Mouse (Mus musculus) liver, postnatal 0 days (tissue): ENCODE data around the gene Insr.
A peak's percentile ranks its signal among the peaks of the same experiment; 100 is the strongest.

Source experiments
- CTCF ChIP-seq: sonication (generic); IDR thresholded peaks from 2 replicates; pipeline ENCODE4 v1.5.1; 2016; ENCODE audit warnings: antibody characterized with exemption, low read depth
- EP300 ChIP-seq: IDR thresholded peaks from 2 replicates; pipeline ENCODE4 v1.6.1; 2016; ENCODE audit warnings: antibody characterized with exemption, low read depth, mild to moderate bottlenecking

DNA sequence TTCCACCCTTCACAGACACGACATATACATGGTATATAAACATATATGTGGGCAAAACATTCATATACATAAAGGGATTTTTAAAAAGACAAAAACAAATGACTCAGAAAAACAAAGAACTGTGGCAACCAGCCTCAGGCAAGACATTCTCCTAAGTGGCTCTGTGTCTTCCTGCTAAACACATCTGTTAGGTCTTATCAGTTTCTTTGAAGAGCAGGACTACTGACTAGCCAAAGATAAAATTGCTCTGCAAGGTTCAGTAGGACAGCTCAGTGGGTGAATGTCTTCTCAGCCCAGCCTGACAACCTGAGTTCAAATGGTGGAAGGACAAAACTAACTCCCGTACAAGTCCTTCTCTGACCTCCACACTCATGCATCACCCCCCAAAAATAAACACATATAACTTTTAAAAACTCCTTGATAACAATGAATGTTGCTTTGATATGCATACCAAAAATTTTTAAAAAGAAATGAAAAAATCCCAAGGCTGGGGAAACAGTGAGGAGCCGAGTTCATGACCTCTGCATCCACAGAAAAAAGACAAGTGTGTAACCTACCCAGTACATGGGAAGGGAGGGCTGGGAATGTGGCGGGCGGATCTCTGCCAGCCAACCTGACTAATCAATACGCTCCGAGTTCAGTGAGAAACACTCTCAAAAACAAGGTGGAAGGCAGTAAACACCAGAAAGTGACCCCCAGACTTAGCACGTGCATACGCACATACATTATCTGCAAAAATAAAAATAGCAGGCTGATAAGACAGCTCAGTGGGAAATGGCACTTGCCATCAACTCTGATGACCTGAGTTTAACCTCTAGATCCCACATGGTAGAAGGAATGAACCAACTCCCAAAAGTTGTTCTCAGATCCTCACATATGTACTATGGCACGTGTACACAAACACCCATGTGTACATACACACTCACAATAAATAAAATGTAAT is 49.0 kb downstream of the Insr start:
- TF ChIP-seq EP300 (peak; percentile 66), CTCF (no peak)
